Mouse (Mus musculus) limb, embryonic 13.5 days (tissue): ENCODE data around the gene 9530053A07Rik. TPM values are rescaled to one million over a fixed set of nuclear protein-coding genes. Genes with fewer than 3 reads are reported as not detected.
"Not testable (repeated sequence)": the region's sequence is repeated elsewhere in the genome, so short reads cannot be mapped to it uniquely, and the experiment has no call there.

Experiments
- ATAC-seq: fragments of 200-750 bp; cut with Nextera tagmentation; 2 replicates; pipeline ENCODE4 v1.8.0; 2017; ENCODE audit warnings: low read depth, moderate number of reproducible peaks, moderate TSS enrichment; ENCODE audit not compliant: low FRiP score
- H3K27ac ChIP-seq: fragments of 300-500 bp; sonication (generic); 2 replicates; pipeline ENCODE4 v1.5.1; 2015; ENCODE audit warnings: inconsistent platforms, mild to moderate bottlenecking, moderate library complexity
- H3K27me3 ChIP-seq: fragments of 300-500 bp; sonication (generic); 2 replicates; pipeline ENCODE4 v1.6.1; 2015; ENCODE audit warnings: mild to moderate bottlenecking, inconsistent platforms
- H3K36me3 ChIP-seq: fragments of 300-500 bp; sonication (generic); 2 replicates; pipeline ENCODE4 v1.6.1; 2015; ENCODE audit warnings: inconsistent platforms, mild to moderate bottlenecking, moderate library complexity
- H3K4me1 ChIP-seq: fragments of 300-500 bp; sonication (generic); 2 replicates; pipeline ENCODE4 v1.6.1; 2015; ENCODE audit warnings: inconsistent platforms
- H3K4me2 ChIP-seq: fragments of 300-500 bp; sonication (generic); replicated peaks from 2 replicates; pipeline ENCODE4 v1.6.1; 2015; ENCODE audit warnings: inconsistent platforms, mild to moderate bottlenecking, moderate library complexity
- H3K4me3 ChIP-seq: fragments of 300-500 bp; sonication (generic); 2 replicates; pipeline ENCODE4 v1.5.1; 2015; ENCODE audit warnings: moderate library complexity, mild to moderate bottlenecking, inconsistent platforms
- H3K9ac ChIP-seq: fragments of 300-500 bp; sonication (generic); 2 replicates; pipeline ENCODE4 v1.6.1; 2015; ENCODE audit warnings: mild to moderate bottlenecking, inconsistent platforms
- H3K9me3 ChIP-seq: fragments of 300-500 bp; sonication (generic); 2 replicates; pipeline ENCODE4 v1.6.1; 2016; ENCODE audit warnings: inconsistent platforms
- WGBS: fragments of 180-500 bp; shearing (Covaris S2); methylation state at CpG from one replicate; pipeline ENCODE4 v1.1.7; 2015; 5-methylcytosine and 5-hydroxymethylcytosine counted together
- polyA plus RNA-seq: library from polyadenylated mRNA; unstranded; fragments of >200 nt; fragmentation: Nextera tagmentation; extraction: Ambion mirVana; gene quantifications from 2 replicates; pipeline ENCODE4 v1.2.1, GENCODE M21; 2015

Gene 9530053A07Rik
- polyA plus RNA-seq = 0.03 TPM in 1 of 2 replicates, not detected in the other

DNA sequence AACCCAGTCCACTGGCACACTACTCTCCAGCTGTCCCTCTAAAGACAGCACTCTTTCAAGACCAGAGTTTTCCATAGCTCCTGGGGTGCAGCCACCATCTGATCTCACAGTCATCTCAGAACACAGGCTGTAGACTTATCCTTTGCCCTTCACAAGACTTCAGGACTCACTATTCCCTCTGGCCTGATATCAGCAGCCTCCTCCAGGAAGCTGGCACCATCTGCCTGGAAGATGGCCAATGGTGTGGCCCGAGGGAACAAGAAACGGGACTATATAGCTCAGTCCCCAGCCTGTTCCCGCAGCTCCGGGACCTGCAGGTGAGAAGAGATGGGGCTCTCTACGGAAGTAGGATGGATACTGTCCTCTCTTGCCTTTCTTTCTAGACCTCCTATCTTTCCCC lies at the start of gene 9530053A07Rik:
Gene 9530053A07Rik (plus strand): TSS at position 301 of the 400 bp plus-strand sequence.
- Histone ChIP-seq H3K9me3 (no peaks in the 10 kb centered on the region), H3K27ac (no peak within 1 kb of the TSS), H3K9ac (no peak within 1 kb of the TSS), H3K4me3 (no peak within 1 kb of the TSS), H3K36me3 (no peaks in the 10 kb centered on the region), H3K27me3 (no peaks in the 10 kb centered on the region), H3K4me2 (no peak within 1 kb of the TSS), H3K4me1 (no peaks in the 10 kb centered on the region)
- WGBS = 86% methylated on average over 5 of the region's 5 CpGs
- no peak for ATAC-seq

DNA sequence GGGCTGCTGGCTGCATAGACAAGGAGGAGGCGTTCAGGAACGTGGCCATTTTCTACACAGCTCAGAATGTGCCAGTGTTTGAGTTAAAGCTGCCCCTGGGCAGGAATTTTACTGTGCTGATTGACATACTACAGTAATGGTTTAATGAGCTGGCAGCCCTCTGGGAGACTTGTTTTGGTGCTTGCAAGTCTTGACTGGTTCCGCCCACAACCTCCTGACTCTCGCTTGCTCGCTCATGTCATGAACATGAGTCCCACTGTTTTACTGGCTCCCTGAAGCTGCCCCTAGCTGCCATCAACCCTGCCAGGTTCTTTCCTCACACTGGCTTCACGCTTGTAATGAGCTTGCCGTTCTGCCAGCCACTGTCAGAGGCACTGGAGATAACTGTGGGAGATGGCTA lies 45.1 kb upstream of the 9530053A07Rik start:
- Histone ChIP-seq H3K27me3 (no peaks in the 10 kb centered on the region), H3K27ac (no peak overlapping the region), H3K4me2 (no peak overlapping the region), H3K4me1 (peaks cover 8% of the 10 kb centered on the region; the same call in 1 of the 2 replicates), H3K4me3 (no peak overlapping the region), H3K36me3 (no peaks in the 10 kb centered on the region), H3K9me3 (no peaks in the 10 kb centered on the region), H3K9ac (no peak overlapping the region)
- 46% methylated on average over 7 of the region's 7 CpGs for WGBS
- ATAC-seq = 0 out of 2 replicates have a peak, but pooled peaks have one; percentile 32

DNA sequence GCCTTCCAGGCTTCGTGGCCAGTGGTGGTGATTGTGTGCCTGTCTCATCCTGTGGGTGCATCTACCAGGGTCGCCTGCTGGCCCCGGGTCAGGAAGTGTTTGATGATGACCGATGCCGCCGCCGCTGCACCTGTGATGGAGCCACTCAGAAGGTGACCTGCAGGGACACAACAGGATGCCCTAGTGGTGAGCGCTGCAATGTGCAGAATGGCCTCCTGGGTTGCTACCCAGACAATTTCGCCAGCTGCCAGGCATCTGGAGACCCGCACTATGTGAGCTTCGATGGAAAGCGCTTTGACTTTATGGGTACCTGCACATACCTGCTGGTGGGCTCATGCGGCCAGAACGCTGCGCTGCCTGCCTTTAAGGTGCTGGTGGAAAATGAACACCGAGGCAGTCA lies 43.0 kb upstream of the 9530053A07Rik start:
- no peak overlapping the region for H3K4me2 ChIP-seq
- no peak overlapping the region for H3K27ac ChIP-seq
- WGBS = 77% methylated on average over 16 of the region's 16 CpGs
- H3K9ac ChIP-seq = no peak overlapping the region
- no peaks in the 10 kb centered on the region for H3K36me3 ChIP-seq
- no peaks in the 10 kb centered on the region for H3K9me3 ChIP-seq
- no peak overlapping the region for H3K4me3 ChIP-seq
- no peak for ATAC-seq
- no peaks in the 10 kb centered on the region for H3K27me3 ChIP-seq
- H3K4me1 ChIP-seq = peaks cover 8% of the 10 kb centered on the region; the same call in 1 of the 2 replicates

DNA sequence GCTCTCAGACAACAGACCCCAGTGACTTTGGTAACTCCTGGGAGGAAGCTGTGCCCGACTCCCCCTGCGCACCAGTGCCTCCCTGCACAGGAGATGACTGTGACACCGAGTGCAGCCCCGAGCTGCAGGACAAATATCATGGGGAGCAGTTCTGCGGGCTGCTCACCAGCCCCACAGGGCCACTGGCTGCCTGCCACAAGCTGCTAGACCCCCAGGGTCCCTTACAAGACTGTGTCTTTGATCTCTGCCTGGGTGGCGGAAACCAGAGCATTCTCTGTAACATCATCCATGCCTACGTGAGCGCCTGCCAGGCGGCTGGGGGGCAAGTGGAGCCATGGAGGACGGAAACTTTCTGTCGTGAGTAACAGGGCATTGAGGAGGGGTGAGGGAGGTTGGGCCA lies 35.7 kb upstream of the 9530053A07Rik start:
- Histone ChIP-seq H3K4me2 (no peak overlapping the region), H3K36me3 (no peaks in the 10 kb centered on the region), H3K27me3 (peaks cover 5% of the 10 kb centered on the region; the same call in 1 of the 2 replicates), H3K4me1 (peaks cover 6% of the 10 kb centered on the region), H3K9ac (0 out of 2 replicates have a peak overlapping the region, but pooled peaks have one; percentile 25), H3K27ac (no peak overlapping the region), H3K4me3 (no peak overlapping the region), H3K9me3 (no peaks in the 10 kb centered on the region)
- ATAC-seq = no peak
- WGBS = 33% methylated on average over 11 of the region's 11 CpGs

DNA sequence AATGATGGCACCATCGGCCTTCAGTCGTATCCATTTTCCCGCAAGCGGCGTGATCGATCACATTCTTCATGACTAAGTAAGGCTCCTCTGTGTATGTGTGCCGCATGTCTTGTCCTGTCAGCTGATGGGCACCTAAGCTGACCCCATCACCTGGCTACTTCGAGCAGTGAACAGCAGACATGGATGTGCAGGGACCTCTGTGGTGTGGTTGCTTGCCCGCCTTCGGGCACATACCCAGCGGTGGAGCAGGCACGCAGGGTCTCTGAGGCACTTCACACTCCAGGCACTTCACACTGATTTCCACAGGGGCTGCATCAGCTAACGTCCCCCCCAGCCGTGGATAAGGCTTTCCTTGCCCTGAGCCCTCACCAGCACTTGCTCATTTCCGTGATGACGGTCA lies 30.2 kb upstream of the 9530053A07Rik start:
- no peak for ATAC-seq
- H3K36me3 ChIP-seq = no peaks in the 10 kb centered on the region
- no peak overlapping the region for H3K4me3 ChIP-seq
- H3K9ac ChIP-seq = no peak overlapping the region
- no peaks in the 10 kb centered on the region for H3K4me1 ChIP-seq
- H3K4me2 ChIP-seq = no peak overlapping the region
- H3K9me3 ChIP-seq = peaks cover 11% of the 10 kb centered on the region
- no peak overlapping the region for H3K27ac ChIP-seq
- peaks cover 5% of the 10 kb centered on the region; the same call in 1 of the 2 replicates for H3K27me3 ChIP-seq
- 94% methylated on average over 16 of the region's 16 CpGs for WGBS

DNA sequence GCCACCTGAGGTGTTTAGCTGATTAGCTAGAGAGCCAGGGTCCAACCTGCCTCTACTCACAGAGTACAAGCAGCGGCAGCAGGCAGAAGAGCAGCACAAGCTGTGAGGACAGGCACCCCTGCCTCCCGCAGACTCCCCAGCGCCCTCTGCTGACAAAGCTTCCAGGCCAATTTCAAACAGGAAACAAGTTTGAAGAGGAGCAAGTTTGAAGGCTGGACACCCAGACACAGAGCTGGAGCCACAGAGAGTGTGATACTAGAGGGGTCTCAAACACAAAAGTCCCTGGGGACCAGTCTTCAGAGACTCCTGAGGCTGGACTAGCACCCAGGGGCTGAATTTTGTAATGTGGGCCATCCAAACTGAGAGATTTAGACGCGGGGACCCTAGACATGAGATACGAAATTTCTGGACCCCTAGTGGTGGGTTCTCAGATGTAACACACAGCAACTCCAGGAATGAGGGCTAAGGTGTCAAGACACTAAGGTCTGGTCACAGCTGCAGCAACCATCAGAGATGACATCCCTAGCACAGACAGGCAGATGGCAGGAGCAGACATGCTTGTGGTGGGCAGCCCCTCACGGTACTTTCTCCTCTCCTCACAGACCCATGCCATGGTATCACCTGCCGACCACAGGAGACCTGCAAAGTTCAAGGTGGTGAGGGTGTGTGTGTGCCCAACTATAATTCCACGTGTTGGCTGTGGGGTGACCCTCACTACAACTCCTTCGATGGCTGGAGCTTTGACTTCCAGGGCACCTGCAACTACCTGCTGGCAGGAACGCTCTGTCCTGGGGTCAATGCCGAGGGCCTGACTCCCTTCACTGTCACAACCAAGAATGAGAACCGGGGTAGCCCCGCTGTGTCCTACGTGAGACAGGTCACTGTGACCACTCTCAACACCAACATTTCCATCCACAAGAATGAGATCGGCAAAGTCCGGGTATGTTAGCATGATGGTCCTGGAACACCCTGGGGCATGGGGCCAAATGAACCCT lies 28.4 kb upstream of the 9530053A07Rik start:
- ATAC-seq = no peak
- H3K4me2 ChIP-seq = no peak overlapping the region
- WGBS = 66% methylated on average over 17 of the region's 17 CpGs
- no peak overlapping the region for H3K4me3 ChIP-seq
- peaks cover 15% of the 10 kb centered on the region; the same call in 1 of the 2 replicates for H3K27me3 ChIP-seq
- no peak overlapping the region for H3K9ac ChIP-seq
- 0 out of 2 replicates have a peak, but pooled peaks cover 2% of the 10 kb centered on the region for H3K4me1 ChIP-seq
- no peaks in the 10 kb centered on the region for H3K36me3 ChIP-seq
- H3K27ac ChIP-seq = no peak overlapping the region
- H3K9me3 ChIP-seq = peaks cover 11% of the 10 kb centered on the region

DNA sequence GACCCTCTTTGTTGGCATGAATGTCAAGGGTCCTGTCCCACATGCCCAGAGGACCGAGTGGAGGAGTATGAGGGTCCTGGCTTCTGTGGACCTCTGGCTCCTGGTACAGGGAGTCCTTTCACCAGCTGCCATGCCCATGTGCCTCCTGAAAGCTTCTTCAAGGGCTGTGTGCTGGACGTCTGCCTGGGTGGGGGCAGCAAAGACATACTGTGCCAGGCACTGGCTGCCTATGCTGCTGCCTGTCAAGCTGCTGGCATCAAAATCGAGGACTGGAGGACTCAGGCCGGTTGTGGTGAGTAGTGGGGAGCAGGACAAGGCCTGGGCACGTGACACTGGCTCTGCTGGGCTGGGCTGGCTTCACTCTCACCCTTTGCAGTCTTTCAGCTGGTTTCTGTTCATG lies 26.3 kb upstream of the 9530053A07Rik start:
- H3K9me3 ChIP-seq = peaks cover 11% of the 10 kb centered on the region
- H3K27me3 ChIP-seq = peaks cover 15% of the 10 kb centered on the region; the same call in 1 of the 2 replicates
- not testable (repeated sequence) for H3K9ac ChIP-seq, H3K36me3 ChIP-seq, ATAC-seq, H3K27ac ChIP-seq, H3K4me3 ChIP-seq, H3K4me2 ChIP-seq, H3K4me1 ChIP-seq
- 44% methylated on average over 5 of the region's 5 CpGs for WGBS

DNA sequence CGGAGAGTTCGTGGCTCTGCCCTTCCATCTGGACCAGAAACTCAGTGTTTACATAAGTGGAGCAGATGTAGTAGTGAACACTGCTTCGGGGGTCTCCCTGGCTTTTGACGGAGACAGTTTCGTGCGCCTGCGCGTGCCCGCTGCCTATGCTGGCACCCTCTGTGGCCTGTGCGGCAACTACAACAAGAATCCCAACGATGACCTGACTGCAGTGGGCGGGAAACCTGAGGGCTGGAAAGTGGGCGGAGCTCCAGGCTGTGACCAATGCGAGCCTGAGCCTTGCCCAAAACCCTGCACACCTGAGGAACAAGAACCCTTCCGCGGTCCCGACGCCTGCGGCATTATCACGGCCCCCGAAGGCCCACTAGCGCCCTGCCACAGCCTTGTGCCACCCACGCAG lies 24.6 kb upstream of the 9530053A07Rik start:
- Histone ChIP-seq H3K27ac (no peak overlapping the region), H3K9ac (peak overlapping the region; percentile 51; the same call in 1 of the 2 replicates), H3K4me2 (peak overlapping the region; percentile 61), H3K4me1 (0 out of 2 replicates have a peak, but pooled peaks cover 2% of the 10 kb centered on the region), H3K27me3 (peaks cover 15% of the 10 kb centered on the region; the same call in 1 of the 2 replicates), H3K36me3 (no peaks in the 10 kb centered on the region), H3K9me3 (peaks cover under 1% of the 10 kb centered on the region), H3K4me3 (peak overlapping the region; percentile 27)
- 3% methylated on average over 23 of the region's 23 CpGs for WGBS
- peak; percentile 73; the same call in 1 of the 2 replicates for ATAC-seq

DNA sequence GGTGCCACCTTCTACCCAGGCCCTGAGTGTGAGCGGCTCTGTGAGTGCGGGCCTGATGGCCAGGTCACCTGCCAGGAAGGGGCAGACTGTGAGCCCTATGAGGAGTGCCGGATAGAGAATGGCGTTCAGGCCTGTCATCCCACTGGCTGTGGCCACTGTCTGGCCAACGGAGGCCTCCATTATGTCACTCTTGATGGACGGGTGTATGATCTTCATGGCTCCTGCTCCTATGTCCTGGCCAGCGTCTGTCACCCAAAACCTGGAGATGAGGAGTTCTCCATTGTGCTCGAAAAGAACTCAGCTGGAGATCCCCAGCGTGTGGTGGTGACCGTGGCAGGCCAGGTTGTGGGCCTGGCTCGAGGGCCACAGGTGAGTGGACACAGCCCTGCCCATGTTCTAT lies 23.0 kb upstream of the 9530053A07Rik start:
- H3K27ac ChIP-seq = no peak overlapping the region
- H3K36me3 ChIP-seq = no peaks in the 10 kb centered on the region
- 92% methylated on average over 11 of the region's 11 CpGs for WGBS
- peaks cover 15% of the 10 kb centered on the region; the same call in 1 of the 2 replicates for H3K27me3 ChIP-seq
- no peak overlapping the region for H3K4me2 ChIP-seq
- 0 out of 2 replicates have a peak, but pooled peaks cover 2% of the 10 kb centered on the region for H3K4me1 ChIP-seq
- ATAC-seq = no peak
- no peak overlapping the region for H3K9ac ChIP-seq
- no peak overlapping the region for H3K4me3 ChIP-seq
- H3K9me3 ChIP-seq = no peaks in the 10 kb centered on the region

DNA sequence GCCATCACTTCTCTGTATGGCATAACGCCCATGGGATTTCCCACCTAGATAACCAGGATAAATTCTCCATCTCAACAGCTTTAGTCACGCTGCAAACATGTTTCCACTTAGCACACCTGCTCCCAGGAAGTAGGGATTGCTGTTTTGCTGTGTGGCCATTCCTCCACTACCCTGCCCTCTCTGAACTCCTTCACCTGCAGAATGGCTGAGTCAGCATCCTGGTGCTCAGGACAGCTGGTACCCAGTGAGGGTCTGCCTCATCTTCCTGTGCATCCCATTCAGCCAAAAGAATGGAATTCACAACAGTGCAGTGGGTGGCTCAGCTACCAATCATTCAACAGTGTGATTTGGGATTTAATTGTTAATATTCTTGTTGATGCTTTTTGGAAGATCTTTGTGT lies 14.6 kb upstream of the 9530053A07Rik start:
- Histone ChIP-seq H3K9me3 (no peaks in the 10 kb centered on the region), H3K4me1 (no peaks in the 10 kb centered on the region), H3K27ac (no peak overlapping the region), H3K4me3 (no peak overlapping the region), H3K4me2 (no peak overlapping the region), H3K9ac (no peak overlapping the region), H3K27me3 (0 out of 2 replicates have a peak, but pooled peaks cover 2% of the 10 kb centered on the region), H3K36me3 (no peaks in the 10 kb centered on the region)
- ATAC-seq = no peak
- WGBS = 80% methylated on average over 2 of the region's 2 CpGs

DNA sequence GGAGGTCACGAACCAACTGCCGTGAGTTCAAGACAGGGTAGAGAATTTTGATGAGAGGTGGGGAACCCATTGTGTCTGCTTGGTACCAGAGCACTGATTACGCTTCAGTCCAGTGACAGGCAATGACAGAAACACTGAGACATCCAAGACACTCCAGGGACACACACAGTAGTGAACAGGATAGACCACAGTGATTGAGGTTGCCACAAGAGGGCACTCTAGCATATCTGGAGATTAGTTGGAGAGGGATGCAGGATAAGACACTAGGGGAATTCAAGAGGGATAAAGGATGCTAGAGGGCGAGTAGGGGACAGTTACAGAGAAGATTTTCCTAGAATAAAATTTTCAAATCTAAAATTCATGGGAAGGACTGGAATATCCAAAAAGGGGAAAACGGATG lies 8.3 kb downstream of the 9530053A07Rik start:
- Histone ChIP-seq H3K4me2 (no peak overlapping the region), H3K9ac (no peak overlapping the region), H3K4me3 (no peak overlapping the region), H3K27me3 (no peaks in the 10 kb centered on the region), H3K36me3 (no peaks in the 10 kb centered on the region), H3K27ac (no peak overlapping the region), H3K4me1 (no peaks in the 10 kb centered on the region), H3K9me3 (no peaks in the 10 kb centered on the region)
- 60% methylated on average over 5 of the region's 5 CpGs for WGBS
- ATAC-seq = no peak

DNA sequence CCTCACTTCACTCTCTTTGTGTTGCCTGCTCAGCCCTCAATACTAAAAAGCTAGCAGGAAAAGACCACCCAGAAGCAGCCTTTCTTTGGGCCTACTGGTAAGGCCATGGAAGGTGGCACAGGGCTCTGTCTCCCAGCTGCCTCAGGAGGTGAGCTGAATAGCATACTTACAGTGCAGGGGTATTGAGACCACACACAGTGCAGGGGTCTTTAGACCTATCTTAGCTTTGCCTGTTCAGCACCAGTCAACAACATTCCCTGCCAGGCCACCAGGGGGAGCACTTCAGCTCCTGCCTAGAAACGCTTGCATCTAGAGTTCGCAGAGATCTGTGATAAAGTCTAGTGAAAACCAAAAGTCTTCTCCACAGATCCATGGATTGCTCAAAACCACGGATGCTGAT lies 19.0 kb downstream of the 9530053A07Rik start:
- H3K4me3 ChIP-seq = no peak overlapping the region
- ATAC-seq = peak; percentile 57; the same call in 1 of the 2 replicates
- no peaks in the 10 kb centered on the region for H3K4me1 ChIP-seq
- WGBS = 16% methylated on average over 3 of the region's 3 CpGs
- no peaks in the 10 kb centered on the region for H3K27me3 ChIP-seq
- H3K4me2 ChIP-seq = no peak overlapping the region
- peaks cover 14% of the 10 kb centered on the region for H3K9me3 ChIP-seq
- no peaks in the 10 kb centered on the region for H3K36me3 ChIP-seq
- no peak overlapping the region for H3K27ac ChIP-seq
- H3K9ac ChIP-seq = no peak overlapping the region
